Mouse (Mus musculus): ENCODE results near the gene Lrrc1. TPM values are rescaled to one million over a fixed set of nuclear protein-coding genes. Genes with fewer than 3 reads are reported as not detected.

The Lrrc1 gene
- polyA plus RNA-seq (2017; shearing (Covaris generic)): 10 to 100 TPM in 1 of 2 experiments, 1 to 10 TPM in 1; 8.1 to 14.3 TPM

DNA sequence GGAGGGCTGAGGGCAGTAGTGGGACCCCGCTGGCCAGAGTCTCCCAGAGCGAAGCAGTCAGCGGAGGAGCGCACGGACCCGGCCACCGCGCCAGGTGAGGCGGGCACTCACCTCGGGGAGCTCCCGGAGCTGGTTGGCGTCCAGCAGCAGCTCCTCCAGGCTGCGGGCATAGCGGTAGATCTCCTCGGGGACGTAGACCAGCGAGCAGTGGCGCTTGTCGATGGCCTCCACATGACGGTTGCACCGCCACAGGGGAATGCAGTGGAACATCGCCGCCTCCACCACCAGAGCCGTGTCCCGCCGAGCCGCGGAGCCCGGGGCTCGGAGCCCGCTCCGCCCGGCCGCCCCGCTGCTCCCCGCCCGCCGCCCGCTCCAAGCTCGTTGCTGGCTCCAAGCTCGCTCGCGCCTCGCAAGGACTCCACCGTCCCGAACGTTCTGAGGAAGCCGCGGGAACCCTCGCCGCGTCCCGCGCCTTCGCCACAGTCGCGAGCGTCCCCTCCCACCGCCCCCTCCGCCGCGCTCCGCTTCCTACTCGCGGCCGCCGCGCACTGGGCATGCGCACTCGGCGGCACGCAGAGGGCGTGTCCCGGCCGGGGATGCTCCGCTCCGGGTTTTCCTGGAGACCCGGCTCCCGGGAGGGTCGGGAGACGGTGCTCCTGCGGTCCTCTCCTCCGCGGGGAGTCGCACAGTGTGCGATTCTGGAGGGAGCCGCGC, at the start of gene Lrrc1:
Gene Lrrc1 (minus strand): TSS at position 517 of the 714 bp plus-strand sequence.

Other genes with a start within 250 kb of the Lrrc1 start
- under 1 TPM in 1 of 2 experiments, not detected in 1; 0.25 TPM for gene Mlip, start 191.9 kb downstream of the Lrrc1 start, polyA plus RNA-seq (2017; shearing (Covaris generic))
- under 1 TPM in 1 of 2 experiments, not detected in 1; 0.21 TPM for gene Klhl31, start 91.6 kb upstream of the Lrrc1 start, polyA plus RNA-seq (2017; shearing (Covaris generic))
- 10 to 100 TPM; 40.5 to 45.2 TPM for gene Gclc, start 209.7 kb upstream of the Lrrc1 start, polyA plus RNA-seq (2017; shearing (Covaris generic))

All from activated CD4-positive, CD25-positive, alpha-beta regulatory T cell (primary cell).